Mouse (Mus musculus) kidney, embryonic 14.5 days (tissue): ENCODE results near the gene Mmp19. TPM values are rescaled to one million over a fixed set of nuclear protein-coding genes. Genes with fewer than 3 reads are reported as not detected.

Experiments used
- ATAC-seq: fragments of 200-750 bp; cut with Nextera tagmentation; 2 replicates; pipeline ENCODE4 v1.8.0; 2017; ENCODE audit warnings: moderate number of reproducible peaks, mild to moderate bottlenecking, moderate TSS enrichment, moderate library complexity; ENCODE audit not compliant: low FRiP score, low TSS enrichment
- H3K27ac ChIP-seq: fragments of 300-500 bp; sonication (generic); 2 replicates; pipeline ENCODE4 v1.5.1; 2014; ENCODE audit warnings: low read depth, mild to moderate bottlenecking, low read length, moderate library complexity, mixed read lengths
- H3K27me3 ChIP-seq: fragments of 300-500 bp; sonication (generic); 2 replicates; pipeline ENCODE4 v1.6.1; 2014; ENCODE audit warnings: mild to moderate bottlenecking, low read length; ENCODE audit not compliant: control insufficient read depth, insufficient read depth
- H3K36me3 ChIP-seq: fragments of 300-500 bp; sonication (generic); 2 replicates; pipeline ENCODE4 v1.6.1; 2014; ENCODE audit warnings: low read length, mixed read lengths; ENCODE audit not compliant: control insufficient read depth, insufficient read depth
- H3K4me1 ChIP-seq: fragments of 300-500 bp; sonication (generic); 2 replicates; pipeline ENCODE4 v1.6.1; 2014; ENCODE audit warnings: low read length, mixed read lengths; ENCODE audit not compliant: control insufficient read depth, insufficient read depth
- H3K4me2 ChIP-seq: fragments of 300-500 bp; sonication (generic); replicated peaks from 2 replicates; pipeline ENCODE4 v1.6.1; 2014; ENCODE audit warnings: low read depth, mild to moderate bottlenecking, low read length
- H3K4me3 ChIP-seq: fragments of 300-500 bp; sonication (generic); 2 replicates; pipeline ENCODE4 v1.5.1; 2014; ENCODE audit warnings: mild to moderate bottlenecking, low read length
- H3K9ac ChIP-seq: fragments of 300-500 bp; sonication (generic); 2 replicates; pipeline ENCODE4 v1.6.1; 2014; ENCODE audit warnings: low read depth, mild to moderate bottlenecking, low read length, moderate library complexity
- H3K9me3 ChIP-seq: fragments of 300-500 bp; sonication (generic); 2 replicates; pipeline ENCODE4 v1.6.1; 2016; ENCODE audit warnings: low read length; ENCODE audit not compliant: control insufficient read depth
- WGBS: fragments of 180-500 bp; shearing (Covaris S2); extraction: QIAGEN DNeasy Blood & Tissue Kit; methylation state at CpG from one replicate; pipeline ENCODE4 v1.1.7; 2014; 5-methylcytosine and 5-hydroxymethylcytosine counted together
- polyA plus RNA-seq: library from polyadenylated mRNA; unstranded; fragments of >200 nt; fragmentation: Nextera tagmentation; extraction: Ambion mirVana; gene quantifications from 2 replicates; pipeline ENCODE4 v1.2.1, GENCODE M21; 2014

The Mmp19 gene
- polyA plus RNA-seq, 1 experiment from 2014 or later, result 0.24 TPM

DNA sequence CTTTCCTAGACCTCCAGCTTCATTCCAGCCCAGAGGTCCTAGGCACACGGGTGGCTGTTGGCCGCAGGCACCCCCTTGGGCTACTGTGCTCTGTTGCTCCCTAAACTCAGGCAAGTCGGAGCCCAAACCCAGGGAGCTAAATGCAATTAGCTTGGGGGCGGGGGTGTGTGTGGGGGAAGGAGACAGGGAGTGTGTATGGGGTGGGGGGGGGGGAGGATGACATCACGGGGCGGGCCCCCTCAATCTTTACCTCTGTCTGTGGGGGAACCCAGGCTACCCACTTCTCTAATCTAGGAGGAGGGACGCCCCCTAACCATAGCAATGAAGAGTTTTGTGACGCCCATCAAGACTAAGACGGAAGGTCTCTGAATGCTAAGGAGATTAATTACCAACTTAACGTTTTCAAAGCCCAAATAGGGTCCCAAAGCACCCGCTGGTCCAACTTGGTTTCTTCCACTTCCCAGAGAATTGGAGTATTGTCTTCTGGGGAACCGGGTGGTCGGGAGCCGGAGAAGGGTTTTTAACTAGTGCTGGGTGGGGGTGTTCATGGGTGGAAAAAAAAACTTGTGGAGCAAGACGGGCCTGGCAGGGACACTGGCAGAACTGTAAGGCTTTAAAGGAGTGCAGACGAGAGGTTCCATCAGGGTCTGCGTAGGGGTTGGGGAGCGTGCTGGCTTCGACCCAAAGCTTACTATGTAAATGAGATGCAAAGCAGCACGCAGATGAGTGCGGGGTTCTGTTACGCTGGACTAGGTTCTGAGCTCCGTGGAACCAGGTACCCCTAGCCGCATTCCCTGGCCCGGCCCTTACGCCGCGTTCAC is 13.8 kb downstream of the Mmp19 start, which contains the start of gene Tmem198b:
Tmem198b (minus strand) TSS at position 100 of the 821 bp plus-strand sequence.
- Histone ChIP-seq H3K4me2 (peak within 1 kb of the TSS; percentile 72), H3K27ac (peak within 1 kb of the TSS; percentile 98), H3K9me3 (no peaks in the 10 kb centered on the region), H3K36me3 (peaks cover 26% of the 10 kb centered on the region; the same call in 1 of the 2 replicates), H3K9ac (peak within 1 kb of the TSS; percentile 83), H3K4me1 (peaks cover 36% of the 10 kb centered on the region), H3K4me3 (peak within 1 kb of the TSS; percentile 85), H3K27me3 (no peaks in the 10 kb centered on the region)
- ATAC-seq, result peak; percentile 68
- under 1% methylated on average over 28 of the region's 28 CpGs for WGBS

DNA sequence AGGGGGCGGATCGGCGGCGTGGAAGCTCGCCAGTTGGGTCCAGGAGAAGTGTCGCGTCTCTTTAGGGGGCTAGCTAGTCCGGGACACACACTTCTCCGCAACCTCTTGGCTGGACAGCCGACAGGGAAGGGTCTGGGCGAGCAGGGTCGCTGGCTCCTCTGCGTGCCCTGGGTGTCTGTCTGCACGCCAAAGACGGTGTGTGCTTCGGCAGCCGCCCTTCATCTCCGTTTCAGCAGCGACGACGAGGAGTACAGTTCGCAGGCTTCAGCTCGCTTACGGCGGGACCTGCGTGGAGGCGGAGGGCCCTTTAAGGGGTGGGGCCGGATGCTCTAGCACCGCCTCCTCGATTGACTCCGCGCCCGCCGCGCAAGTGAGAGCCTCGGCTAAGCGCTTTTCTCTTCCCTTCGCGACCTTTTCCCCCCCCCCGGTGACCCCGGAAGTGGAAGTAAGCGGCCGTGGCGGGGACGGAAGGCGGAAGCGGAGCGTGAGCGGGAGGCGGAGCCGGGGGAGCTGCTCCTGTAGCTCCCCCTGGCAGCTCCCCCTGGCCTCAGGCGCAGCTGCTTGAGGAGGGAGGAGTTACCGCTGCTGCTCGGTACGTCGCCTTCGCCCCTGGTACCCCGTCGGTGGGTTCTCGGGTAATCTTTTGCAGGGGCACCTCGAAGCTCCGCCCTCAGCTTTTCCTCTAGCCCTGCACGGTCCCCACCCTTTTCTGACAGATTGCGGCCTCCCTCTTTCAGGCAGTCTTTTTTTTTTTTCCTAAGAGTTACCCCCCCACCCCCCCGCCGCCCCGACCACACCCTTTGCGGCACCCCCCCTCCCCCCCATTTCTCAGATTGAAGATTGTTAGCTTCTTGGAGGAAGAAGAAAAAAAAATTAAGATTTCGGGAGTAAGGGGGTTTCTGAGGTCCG is 14.6 kb downstream of the Mmp19 start:
- H3K36me3 ChIP-seq, result peaks cover 23% of the 10 kb centered on the region; the same call in 1 of the 2 replicates
- H3K4me1 ChIP-seq, result peaks cover 36% of the 10 kb centered on the region
- H3K4me3 ChIP-seq, result peak overlapping the region; percentile 85
- no peaks in the 10 kb centered on the region for H3K9me3 ChIP-seq
- peak; percentile 95 for ATAC-seq
- H3K4me2 ChIP-seq, result peak overlapping the region; percentile 72
- H3K9ac ChIP-seq, result peak overlapping the region; percentile 83
- under 1% methylated on average over 69 of the region's 70 CpGs for WGBS
- H3K27me3 ChIP-seq, result no peaks in the 10 kb centered on the region
- peak overlapping the region; percentile 98 for H3K27ac ChIP-seq

DNA sequence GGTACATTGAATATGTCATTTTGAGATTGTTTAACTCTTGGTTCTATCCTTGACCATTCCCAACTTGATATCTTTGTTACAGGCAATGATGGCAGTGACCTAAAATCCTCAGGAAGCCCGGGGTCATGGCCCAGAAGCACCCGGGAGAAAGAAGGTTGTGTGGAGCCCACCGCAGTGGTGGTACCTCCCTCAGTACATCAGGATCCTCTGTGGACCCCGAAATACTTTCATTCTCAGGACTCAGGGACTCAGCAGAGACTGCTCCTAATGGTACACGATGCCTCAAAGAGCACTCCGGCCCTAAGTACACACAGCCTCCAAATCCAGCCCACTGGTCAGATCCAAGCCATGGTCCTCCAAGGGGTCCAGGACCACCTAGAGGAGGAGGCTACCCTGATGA is 15.4 kb downstream of the Mmp19 start:
- no peaks in the 10 kb centered on the region for H3K27me3 ChIP-seq
- peak overlapping the region; percentile 98; the same call in 1 of the 2 replicates for H3K27ac ChIP-seq
- H3K9me3 ChIP-seq, result no peaks in the 10 kb centered on the region
- H3K4me3 ChIP-seq, result peak overlapping the region; percentile 85
- H3K4me1 ChIP-seq, result peaks cover 36% of the 10 kb centered on the region
- H3K9ac ChIP-seq, result peak overlapping the region; percentile 83
- no peak for ATAC-seq
- 56% methylated on average over 6 of the region's 6 CpGs for WGBS
- peak overlapping the region; percentile 59 for H3K4me2 ChIP-seq
- peaks cover 16% of the 10 kb centered on the region; the same call in 1 of the 2 replicates for H3K36me3 ChIP-seq

DNA sequence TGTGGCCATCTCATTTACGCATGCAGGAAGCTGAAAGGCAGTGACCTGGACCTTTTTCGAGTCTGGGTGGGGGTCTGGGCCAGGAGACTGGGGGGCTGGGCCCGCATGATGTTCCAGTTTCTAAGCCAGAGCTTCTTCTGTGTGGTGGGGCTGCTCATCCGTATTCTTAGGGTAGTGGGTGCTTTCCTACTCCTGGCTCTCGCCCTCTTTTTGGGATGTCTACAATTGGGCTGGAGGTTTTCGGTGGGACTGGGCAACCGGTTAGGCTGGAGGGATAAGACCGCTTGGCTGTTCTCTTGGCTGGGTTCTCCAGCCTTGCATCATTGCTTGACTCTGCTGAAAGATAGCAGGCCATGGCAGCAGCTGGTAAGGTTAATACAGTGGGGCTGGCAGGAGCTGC is 16.3 kb downstream of the Mmp19 start:
- Histone ChIP-seq H3K4me2 (peak overlapping the region; percentile 59), H3K9ac (peak overlapping the region; percentile 83), H3K9me3 (no peaks in the 10 kb centered on the region), H3K36me3 (peaks cover 7% of the 10 kb centered on the region; the same call in 1 of the 2 replicates), H3K27ac (no peak overlapping the region), H3K4me3 (peak overlapping the region; percentile 85), H3K4me1 (peaks cover 36% of the 10 kb centered on the region), H3K27me3 (no peaks in the 10 kb centered on the region)
- WGBS, result 88% methylated on average over 8 of the region's 8 CpGs
- no peak for ATAC-seq

DNA sequence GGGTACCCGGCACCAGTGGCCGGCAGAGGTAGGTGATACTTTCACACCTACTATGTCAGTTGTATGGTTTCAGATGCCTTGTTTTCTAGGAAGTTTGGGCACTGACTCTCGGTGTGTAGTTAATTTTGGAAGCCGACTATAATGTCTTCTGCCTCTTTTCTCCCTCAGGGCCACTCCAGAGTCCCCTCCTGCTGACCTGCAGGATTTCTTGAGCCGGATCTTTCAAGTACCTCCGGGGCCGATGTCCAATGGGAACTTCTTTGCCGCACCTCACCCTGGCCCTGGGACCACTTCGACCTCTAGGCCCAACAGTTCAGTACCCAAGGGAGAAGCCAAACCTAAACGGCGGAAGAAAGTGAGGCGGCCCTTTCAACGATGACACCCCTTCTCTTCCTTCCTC is 26.3 kb downstream of the Mmp19 start, which contains the start of gene Sarnp:
Sarnp (plus strand) TSS at position 301 of the 400 bp plus-strand sequence.
- WGBS, result 86% methylated on average over 13 of the region's 13 CpGs
- Histone ChIP-seq H3K9ac (no peak within 1 kb of the TSS), H3K36me3 (peaks cover 66% of the 10 kb centered on the region), H3K27ac (no peak within 1 kb of the TSS), H3K27me3 (no peaks in the 10 kb centered on the region), H3K9me3 (no peaks in the 10 kb centered on the region), H3K4me3 (no peak within 1 kb of the TSS), H3K4me2 (no peak within 1 kb of the TSS), H3K4me1 (no peaks in the 10 kb centered on the region)
- no peak for ATAC-seq

DNA sequence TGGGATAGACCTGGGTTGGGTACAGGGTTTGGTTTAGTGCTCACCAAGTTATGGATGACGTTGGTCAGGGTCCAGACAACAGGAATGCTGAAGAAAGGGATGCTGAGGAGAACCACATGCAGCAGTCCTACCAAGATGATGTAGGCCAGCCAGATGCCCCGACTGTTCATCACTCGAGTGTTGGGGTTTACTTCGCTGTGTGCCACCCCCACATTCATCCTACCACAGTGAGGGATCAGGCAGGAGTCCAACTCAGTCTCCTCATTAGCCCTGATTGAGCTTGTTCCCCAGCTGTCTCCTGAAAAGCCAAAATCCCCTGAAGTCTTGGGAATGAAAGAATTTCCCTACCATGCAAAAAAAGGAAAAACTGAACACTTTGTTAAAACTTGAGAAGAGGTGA is 29.5 kb downstream of the Mmp19 start:
- Histone ChIP-seq H3K4me1 (peaks cover 7% of the 10 kb centered on the region), H3K27ac (no peak overlapping the region), H3K9me3 (no peaks in the 10 kb centered on the region), H3K4me2 (no peak overlapping the region), H3K4me3 (no peak overlapping the region), H3K27me3 (no peaks in the 10 kb centered on the region), H3K36me3 (peaks cover 51% of the 10 kb centered on the region), H3K9ac (no peak overlapping the region)
- WGBS, result 89% methylated on average over 4 of the region's 4 CpGs
- no peak for ATAC-seq

DNA sequence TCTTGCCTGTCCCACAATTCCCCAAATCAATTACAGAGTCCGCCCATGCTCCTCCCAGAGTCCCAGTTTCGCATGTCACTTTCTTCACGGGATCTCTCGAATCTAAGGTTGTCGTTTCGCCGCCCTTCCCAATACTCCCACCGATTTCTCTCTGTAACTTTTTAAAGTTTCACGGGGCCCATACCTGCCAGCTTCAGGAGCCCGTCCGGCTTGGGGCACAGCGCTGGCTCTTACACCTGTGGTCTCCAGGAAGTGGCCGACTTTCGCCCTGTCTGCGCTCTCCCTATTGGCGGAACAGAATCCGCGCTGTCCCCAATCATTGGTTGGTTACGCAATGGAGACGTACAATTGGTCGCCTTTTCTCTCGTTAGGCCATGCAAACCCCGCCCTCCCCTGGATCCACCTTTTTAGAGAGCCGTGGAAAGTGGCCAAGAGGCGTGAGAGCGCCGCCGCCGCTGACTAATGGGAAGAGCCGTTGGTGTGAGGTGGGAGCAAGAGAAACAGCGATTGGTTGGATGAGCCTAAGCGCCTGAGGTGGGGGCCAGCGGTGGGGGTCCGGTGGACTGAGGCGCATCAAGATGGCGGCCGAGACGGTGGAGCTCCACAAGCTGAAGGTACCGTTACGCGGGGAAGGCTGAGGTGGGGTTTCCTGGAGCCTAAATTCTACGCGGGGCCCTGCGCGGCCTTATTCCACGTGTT is 30.8 kb downstream of the Mmp19 start, which contains the start of gene Ormdl2:
Ormdl2 (minus strand) TSS at position 288 of the 699 bp plus-strand sequence.
- Histone ChIP-seq H3K9ac (peak within 1 kb of the TSS; percentile 80), H3K4me3 (peak within 1 kb of the TSS; percentile 90), H3K4me2 (peak within 1 kb of the TSS; percentile 88), H3K4me1 (peaks cover 7% of the 10 kb centered on the region), H3K27ac (peak within 1 kb of the TSS; percentile 56; the same call in 1 of the 2 replicates), H3K9me3 (no peaks in the 10 kb centered on the region), H3K27me3 (no peaks in the 10 kb centered on the region), H3K36me3 (peaks cover 41% of the 10 kb centered on the region)
- WGBS, result under 1% methylated on average over 46 of the region's 46 CpGs
- peak; percentile 100 for ATAC-seq

DNA sequence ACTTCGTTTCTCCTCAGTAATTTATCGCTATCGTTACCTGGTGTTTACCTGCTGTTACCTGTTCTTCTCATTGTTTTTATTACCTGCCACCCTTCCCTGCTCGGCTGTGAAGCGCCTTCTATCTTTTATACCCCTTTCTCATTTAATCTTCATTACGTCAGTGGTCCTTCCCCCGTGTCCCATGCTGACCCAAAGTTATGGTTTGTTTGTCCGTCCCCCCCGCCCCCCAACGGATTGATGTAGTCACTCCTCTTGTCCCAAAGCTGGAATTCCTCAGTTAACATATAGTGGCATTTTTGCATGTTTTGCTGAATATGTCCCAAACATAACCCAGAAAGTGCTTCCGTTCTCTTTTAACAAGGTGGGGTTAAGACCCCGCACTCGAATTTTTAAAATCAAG is 31.4 kb downstream of the Mmp19 start:
- ATAC-seq, result peak; percentile 0; the same call in 1 of the 2 replicates
- peak overlapping the region; percentile 80 for H3K9ac ChIP-seq
- H3K9me3 ChIP-seq, result no peaks in the 10 kb centered on the region
- WGBS, result 2% methylated on average over 13 of the region's 13 CpGs
- H3K4me2 ChIP-seq, result peak overlapping the region; percentile 88
- H3K4me3 ChIP-seq, result peak overlapping the region; percentile 90
- H3K27me3 ChIP-seq, result no peaks in the 10 kb centered on the region
- peak overlapping the region; percentile 56; the same call in 1 of the 2 replicates for H3K27ac ChIP-seq
- peaks cover 7% of the 10 kb centered on the region for H3K4me1 ChIP-seq
- peaks cover 37% of the 10 kb centered on the region for H3K36me3 ChIP-seq
